Mouse (Mus musculus) megakaryocyte progenitor cell, adult 5-6 weeks (primary cell): ENCODE data around the gene Tmem150c. TPM values are rescaled to one million over a fixed set of nuclear protein-coding genes. Genes with fewer than 3 reads are reported as not detected.

ENCODE experiments used
- ATAC-seq: replicated peaks from 2 replicates; pipeline ENCODE4 v1.8.0; 2016; ENCODE audit warnings: mild to moderate bottlenecking, moderate TSS enrichment, inconsistent platforms; ENCODE audit not compliant: poor library complexity
- total RNA-seq, 2 experiments: library from RNA; stranded (forward) in 1 of 2; stranded (reverse) in 1 of 2; fragments of 157-497, 149-512 nt in 1 of 2; fragments of 200-1000 nt in 1 of 2; gene quantifications; 2 replicates each; pipeline versions ENCODE4 v1.2.3 to v1.2.4; 2015 to 2017

The Tmem150c gene
- total RNA-seq, 2 experiments from 2014 or later, result not detected

- ATAC-seq, result no peak
These were observed 102.0 kb downstream of the Tmem150c start for GRCm38 (mm10) chr5:100057461-100058209.

- no peak for ATAC-seq
These were observed 103.7 kb downstream of the Tmem150c start for GRCm38 (mm10) chr5:100055866-100056369.

- peak; percentile 84 for ATAC-seq
These were observed 104.6 kb downstream of the Tmem150c start for GRCm38 (mm10) chr5:100054807-100055547.

DNA sequence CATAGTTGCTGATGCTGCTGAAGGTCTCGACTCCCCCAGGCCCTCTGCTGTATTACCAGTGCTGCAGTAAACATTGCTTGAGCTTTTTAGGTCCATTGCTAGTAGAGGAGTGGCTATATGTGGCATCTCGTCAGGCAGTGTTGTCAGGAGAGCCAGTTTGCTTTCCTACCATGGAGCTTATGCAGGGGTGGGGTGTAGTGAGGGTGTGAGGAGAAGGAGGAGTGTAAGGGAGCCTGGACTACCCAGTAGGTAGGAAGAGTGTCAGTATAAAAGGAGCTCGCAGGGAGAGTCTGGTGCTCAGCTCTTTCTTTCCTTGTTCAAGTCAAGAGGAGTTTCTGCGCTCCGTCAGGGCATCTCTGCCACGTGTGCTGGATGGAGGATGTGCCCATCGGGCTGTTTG, 106.9 kb downstream of the Tmem150c start:
- ATAC-seq, result no peak

DNA sequence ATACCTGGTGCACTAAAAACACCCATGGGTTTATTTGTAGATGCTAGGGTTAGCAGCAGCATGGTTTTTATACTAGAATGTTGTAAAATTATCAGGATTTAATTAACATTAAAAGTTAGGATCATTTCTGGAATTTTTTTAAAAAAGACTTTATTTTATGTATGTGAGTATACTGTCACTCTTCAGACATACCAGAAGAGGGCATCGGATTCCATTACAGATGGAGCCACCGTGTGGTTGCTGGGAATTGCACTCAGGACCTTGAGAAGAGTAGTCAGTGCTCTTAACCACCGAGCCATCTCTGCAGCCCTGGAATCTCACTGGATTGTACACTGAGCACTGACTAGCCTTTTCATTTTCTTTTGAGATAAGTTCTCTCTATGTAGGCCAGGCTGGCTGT, 109.7 kb downstream of the Tmem150c start:
- ATAC-seq, result peak; percentile 13; the same call in 1 of the 2 replicates

GRCm38 (mm10) chr5:100047871-100048270, 111.7 kb downstream of the Tmem150c start:
- ATAC-seq, result no peak

GRCm38 (mm10) chr5:100047143-100047640, 112.4 kb downstream of the Tmem150c start:
- no peak for ATAC-seq

DNA sequence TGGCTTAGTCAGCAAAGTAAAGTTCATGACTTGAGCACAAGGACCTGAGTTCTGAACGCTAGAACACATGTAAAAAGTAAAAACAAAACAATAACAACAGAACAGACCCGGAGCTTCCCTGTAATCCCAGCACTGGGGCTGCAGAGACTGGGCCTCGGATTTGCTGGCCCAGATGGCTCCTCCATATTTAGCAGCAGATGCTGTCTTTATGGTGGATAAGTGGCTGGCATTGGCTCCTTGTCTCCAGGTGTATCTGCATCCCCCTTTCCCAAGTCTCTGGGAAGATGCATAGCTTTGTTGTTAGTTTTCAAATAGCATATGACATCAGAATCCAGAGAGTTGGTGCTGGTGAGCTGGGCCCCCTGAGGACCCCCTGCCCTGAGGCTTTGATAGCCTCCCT, 113.5 kb downstream of the Tmem150c start:
- ATAC-seq, result no peak

DNA sequence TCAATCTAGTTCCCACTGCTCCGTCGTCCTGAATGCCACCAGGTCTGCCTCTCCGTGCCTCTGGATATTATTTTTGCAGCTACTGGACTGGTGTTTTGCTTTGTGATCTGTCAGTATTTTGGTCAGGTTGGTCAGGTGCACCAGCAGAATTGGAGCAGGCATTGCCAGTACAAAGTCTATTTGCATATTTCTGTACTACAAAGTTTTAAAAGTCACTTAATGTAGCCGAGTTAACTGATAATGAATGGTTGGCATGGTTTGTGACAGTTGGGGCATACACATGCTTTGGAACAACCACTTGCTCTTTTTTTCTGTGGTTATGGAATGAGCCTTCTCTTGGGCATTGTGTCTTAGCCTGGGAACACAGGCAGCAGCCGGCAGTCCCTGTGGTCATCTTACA, 115.0 kb downstream of the Tmem150c start:
- ATAC-seq, result no peak

DNA sequence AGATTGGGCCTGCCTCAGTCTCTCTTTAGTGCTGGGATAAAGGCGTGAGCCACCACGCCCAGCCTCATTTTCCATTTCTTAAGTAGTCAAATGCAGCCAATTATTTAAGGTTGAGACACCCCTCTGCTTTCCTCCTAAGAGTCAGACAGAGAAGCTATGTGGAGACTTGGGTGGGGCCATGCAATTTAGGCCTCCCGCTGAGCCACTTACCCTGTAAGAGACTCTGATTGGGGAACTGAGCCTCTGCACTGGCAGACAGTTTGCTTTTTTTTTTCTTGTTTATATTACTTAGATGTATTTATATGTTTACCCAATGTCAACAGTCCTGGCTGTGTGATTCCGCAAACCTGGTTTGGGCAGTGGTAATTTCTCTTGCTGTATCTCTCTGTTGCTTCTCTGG, 115.6 kb downstream of the Tmem150c start:
- no peak for ATAC-seq

GRCm38 (mm10) chr5:100043361-100043760, 116.2 kb downstream of the Tmem150c start:
- no peak for ATAC-seq

- ATAC-seq, result no peak
These were observed 117.1 kb downstream of the Tmem150c start for GRCm38 (mm10) chr5:100042467-100042866.

- no peak for ATAC-seq
These were observed 118.3 kb downstream of the Tmem150c start for GRCm38 (mm10) chr5:100041272-100041671.

GRCm38 (mm10) chr5:100040281-100040784, 119.3 kb downstream of the Tmem150c start:
- ATAC-seq, result peak; percentile 8

DNA sequence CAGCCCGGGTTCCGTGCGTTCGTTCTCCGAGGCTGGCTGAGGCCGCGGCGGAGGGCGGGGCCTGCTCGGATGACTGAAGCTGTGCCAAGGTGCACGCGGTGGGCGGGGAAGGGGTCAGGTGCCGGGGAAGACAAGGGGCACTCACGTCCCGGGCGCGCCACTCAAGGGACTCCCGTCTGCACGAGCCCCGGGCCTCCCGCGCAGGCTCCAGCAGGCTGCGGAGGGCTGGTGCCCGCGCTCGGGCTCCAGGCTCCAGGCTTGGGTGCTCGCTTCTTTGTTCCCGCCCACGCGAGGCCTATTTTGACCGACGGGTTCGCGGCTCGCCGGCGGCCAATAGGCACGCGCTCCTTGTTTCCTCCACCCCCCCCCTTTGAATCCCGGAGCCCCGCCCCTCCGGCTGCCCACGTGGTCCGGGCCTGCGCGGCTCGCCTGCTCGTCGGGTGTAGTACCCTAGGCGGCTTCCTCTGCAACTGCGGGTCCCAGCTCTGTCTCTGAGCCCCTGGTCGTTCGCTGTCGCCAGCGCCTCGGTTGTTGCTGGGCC, 119.9 kb downstream of the Tmem150c start, which contains the start of the genes Hnrnpdl and Enoph1:
Hnrnpdl (minus strand) TSS at position 63 of the 541 bp plus-strand sequence.
Enoph1 (plus strand) TSS at position 384 of the 541 bp plus-strand sequence.
- peak; percentile 59 for ATAC-seq

- peak; percentile 65 for ATAC-seq
These were observed 120.7 kb downstream of the Tmem150c start for GRCm38 (mm10) chr5:100038714-100039601.

DNA sequence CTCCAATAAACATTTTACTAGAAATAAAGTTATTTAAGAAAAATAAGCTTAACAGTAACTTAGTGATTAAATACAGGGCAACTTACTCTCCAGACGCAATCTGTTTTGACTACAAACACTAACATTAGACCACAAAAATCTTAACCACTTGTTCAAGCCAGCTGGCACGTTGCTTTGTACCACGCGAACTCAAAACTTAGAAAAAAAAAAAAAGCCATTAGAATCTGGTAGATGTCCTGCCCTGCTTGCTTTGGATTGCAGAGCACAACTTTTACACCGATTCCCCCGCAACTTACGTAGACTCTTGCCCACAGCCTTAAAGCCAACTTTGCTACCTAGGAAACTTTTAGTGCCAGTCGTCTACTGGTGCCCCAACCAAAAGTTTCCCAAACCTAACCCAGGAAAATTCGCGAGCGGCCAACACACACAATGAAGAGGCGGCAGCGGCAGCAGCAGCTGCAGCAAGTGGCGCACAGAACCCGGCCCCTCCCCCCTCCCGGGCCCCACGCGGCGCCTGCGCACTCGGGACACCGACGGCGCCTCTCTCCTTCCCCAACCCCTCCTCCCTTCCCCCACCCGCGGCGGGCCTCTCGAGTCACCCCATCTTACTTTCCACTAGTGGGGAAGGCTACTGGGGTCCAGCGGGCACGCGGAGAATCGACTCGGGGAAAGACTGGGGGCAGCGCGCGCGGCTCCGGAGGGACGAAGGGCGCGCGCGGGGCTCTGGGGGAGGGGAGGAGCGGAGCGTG, 121.5 kb downstream of the Tmem150c start:
- ATAC-seq, result peak; percentile 24

- ATAC-seq, result no peak
These were observed 122.9 kb downstream of the Tmem150c start for GRCm38 (mm10) chr5:100036681-100037080.

GRCm38 (mm10) chr5:100035950-100036349, 123.7 kb downstream of the Tmem150c start:
- ATAC-seq, result no peak
